Mouse (Mus musculus): ENCODE data around the gene Bspry.

Bspry gene

DNA sequence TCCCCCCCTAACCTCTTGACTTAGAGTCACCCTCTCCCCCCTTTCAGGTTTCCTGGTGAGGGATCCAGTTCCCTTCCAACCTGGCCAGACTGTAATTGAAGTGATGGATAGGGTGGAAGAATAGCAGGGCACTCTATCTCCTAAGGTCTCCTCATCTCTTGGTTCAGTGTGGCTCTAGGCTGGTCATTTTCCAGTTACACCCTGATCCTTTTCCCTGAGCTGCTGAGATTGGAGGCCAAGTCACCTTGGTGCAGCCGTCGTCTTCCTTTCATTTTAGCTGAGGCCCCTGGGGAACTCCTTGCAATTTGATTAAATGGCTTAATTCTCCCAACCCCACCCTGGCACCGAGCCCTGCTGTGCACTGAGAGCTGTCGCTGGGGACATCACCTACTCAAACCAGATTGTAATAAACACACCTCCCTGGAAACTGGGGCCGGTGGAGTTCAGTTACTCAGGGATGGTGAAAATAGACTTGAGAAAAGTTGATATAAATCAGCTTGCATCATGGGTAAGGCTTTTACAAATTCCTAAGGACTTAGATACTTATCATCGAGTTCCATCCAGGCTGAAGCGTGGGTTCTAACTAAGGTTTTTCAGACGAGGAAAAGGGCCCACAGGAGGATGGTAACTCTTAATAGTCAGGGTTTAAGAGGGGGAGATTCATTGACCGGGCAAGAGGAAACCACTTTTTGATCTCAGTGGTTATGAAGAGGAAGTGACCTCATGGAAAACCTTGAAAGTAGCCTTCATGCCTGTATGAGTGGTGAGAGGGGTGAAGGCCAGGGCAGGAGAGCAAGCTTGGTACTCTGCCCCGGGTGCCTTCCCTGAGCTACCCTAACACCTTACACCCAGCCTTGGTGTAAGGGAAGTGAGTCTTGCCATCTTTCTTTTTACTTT lies 1.1 kb downstream of the Bspry start:
- DNase-seq (ENCODE audit: low read depth, low spot score) = no peak

DNA sequence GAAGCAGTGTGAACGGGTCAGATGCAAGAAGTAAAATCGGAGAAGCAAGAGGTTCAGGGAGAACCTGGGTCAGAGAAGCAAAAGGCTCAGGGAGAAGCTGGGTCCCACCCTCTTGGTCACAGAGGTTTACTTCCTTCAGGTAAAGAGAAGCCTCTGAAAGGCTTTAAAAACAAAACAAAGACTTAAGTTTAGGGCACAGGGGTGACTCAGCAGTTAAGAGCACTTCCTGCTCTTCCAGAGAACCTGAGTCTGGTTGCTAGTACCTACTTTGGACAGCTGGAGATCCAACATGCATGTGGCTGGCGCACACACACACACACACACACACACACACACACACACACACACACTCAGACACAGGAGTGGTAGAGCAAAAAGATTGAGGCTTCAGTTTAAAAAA lies 5.1 kb downstream of the Bspry start:
- DNase-seq (ENCODE audit: low read depth, low spot score) = no peak

DNA sequence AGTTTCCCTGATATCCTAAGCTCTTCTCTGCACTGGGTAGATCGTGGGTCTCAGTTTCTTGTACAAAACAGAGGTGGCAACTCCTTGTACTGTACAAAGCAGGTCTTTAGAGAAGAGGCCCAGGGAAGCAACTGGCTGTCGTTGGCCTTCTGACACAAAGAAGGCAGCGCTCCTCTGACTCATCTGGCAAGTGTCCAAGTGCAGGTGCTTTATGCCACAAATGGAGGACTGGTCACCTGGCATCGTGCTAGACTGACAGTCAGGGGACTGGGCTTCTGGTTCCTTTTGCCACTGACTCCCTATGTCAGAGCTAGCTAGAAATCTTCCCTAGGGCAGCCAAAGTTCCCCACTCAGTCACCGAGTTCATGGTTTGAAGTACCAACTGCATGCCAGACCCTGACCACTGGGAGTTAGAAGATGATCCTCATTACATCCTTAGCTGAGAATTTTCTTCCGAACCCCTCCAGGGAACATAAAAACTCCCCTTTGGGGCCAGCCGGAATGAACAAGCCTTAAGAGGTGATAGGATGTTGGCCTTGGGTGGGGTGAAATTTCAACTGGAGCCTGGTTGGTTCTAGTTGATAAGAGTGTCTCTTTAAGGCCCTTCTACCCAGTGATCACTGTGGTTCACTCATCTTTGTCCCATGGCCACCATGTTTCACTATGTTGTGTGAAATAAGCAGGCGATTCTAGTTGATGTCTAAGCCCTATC lies 5.8 kb downstream of the Bspry start:
- no peak for DNase-seq (ENCODE audit: low read depth, low spot score)

DNA sequence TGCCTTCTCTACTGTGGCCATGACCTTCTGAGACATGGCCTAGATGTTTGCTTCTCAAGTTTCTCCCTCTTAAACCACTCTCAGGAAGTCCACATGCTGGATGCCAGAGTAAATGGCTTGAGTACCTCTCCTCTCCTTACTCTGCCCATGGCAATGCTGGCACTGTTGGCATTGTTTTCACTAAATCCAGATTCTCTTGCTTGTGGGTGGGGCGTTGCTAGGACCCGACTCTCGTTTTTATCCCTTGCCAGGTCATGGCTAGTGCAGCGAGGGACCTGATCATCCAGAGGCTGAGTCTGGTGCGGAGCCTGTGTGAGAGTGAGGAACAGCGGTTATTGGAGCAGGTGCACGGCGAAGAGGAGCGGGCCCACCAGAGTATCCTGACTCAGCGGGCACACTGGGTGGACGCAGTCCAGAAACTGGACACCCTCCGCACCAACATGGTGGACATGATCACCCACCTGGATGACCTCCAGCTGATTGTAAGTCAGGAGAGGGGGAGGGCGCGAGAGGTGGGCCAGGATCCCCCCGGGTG lies 6.4 kb downstream of the Bspry start:
- DNase-seq (ENCODE audit: low read depth, low spot score) = no peak

DNA sequence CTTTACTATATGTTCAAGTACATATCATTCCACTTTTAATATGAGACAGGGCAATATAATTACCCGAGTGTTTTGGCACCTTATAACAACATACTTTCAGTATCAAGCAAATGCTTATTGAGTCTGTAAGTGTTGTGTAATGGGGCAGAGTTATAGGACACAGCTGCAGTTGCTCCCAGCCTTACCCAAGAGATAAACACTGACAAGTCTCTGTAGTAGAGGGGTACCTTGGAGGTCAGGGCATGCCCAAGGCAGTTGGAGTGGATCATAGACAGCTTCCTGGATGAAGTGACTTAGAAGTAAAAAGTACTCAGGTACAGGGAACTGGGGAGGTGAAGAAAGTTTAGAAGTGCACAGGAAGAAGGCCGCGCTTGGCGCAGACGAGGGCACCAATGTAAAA lies 7.3 kb downstream of the Bspry start:
- DNase-seq (ENCODE audit: low read depth, low spot score) = no peak

DNA sequence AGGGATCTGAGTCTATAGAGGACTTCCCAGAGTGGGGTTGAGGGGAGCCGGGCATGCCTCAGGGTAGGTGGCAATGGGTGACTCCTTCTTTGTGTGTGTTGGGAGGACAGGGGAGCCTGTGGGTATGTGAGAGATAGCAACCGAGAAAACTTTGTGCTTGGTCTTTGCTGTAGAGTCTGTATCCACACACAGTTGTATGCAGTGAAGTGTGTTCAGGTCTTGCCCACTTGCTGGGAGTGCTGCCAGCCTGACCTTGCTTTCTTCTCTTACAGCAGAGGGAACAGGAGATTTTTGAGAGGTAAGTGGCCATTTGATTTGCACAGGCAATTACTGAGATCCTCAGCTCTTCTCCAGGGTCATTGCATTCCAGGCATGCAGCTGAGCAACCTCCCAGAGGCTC lies 8.1 kb downstream of the Bspry start:
- no peak for DNase-seq (ENCODE audit: low read depth, low spot score)

DNA sequence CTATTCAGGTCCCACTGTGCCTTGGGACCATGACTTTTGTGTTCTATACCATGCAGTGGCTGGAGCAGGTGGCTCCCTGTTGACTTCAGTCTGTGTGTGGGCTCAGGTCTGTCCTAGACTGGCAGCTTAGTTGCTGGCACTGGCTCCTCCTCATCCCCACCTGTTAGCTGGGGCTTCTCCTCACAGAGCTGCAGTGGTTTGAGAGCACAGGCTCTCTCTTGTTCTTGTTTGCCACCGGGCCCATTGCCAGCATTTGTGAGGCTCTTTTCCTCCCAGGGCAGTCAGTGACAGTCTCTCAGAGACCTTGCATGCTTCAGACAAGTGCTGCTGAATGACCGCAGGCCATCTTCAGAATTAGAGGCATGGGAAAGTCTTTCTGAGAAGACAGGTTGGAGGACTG lies 12.8 kb downstream of the Bspry start:
- DNase-seq (ENCODE audit: low read depth, low spot score) = no peak

DNA sequence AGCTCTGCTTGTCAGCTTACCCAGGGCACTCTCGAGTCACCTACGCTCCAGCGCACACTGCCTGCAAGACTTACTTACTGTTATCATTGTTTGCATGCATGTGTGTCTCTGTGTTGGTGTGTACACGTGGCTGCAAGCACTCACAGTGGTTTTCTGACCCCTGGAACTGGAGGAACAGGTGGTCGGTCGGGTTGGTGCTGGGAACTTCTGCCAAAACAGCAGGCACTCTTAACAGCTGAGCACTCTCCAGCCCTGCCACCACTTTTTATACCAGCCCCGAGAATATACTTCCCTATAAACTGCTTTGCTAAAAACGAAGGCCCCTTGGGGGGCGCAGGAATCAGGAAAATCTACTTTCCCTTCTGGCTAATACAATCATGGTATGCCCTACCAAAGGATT lies 14.4 kb downstream of the Bspry start:
- no peak for DNase-seq (ENCODE audit: low read depth, low spot score)

DNA sequence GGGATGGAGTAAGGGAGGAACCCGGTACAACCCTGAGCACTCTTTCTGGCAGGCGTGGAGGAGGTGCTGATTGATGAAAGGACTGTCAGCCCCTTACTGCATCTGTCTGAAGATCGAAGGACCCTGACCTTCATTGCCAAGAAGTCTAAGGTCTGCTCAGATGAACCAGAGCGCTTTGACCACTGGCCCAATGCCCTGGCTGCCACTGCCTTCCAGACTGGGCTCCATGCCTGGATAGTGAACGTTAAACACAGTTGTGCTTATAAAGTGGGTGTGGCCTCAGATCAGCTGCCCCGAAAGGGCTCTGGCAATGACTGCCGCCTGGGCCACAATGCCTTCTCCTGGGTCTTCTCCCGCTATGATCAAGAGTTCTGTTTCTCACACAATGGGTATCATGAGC lies 16.1 kb downstream of the Bspry start:
- DNase-seq (ENCODE audit: low read depth, low spot score) = no peak

DNA sequence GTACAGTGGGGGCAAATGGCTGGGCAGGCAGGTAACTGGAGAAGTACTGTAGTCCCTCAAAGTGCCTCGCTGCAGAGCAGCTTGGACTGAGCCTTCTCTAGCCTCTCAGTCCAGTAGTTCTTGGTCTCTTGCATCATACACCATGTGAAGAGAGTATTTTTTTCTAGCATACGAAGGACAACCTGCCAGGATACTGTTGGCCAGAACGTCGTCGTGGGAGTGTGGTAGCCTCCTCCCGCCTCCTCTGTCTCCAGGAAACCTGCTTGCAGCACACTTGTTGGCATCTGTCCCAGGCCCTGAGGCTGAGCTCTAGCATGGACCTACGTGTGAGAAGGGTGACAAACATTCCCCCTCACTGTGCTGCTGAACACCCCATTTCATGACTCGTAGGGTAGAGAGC lies 17.0 kb downstream of the Bspry start:
- no peak for DNase-seq (ENCODE audit: low read depth, low spot score)

DNA sequence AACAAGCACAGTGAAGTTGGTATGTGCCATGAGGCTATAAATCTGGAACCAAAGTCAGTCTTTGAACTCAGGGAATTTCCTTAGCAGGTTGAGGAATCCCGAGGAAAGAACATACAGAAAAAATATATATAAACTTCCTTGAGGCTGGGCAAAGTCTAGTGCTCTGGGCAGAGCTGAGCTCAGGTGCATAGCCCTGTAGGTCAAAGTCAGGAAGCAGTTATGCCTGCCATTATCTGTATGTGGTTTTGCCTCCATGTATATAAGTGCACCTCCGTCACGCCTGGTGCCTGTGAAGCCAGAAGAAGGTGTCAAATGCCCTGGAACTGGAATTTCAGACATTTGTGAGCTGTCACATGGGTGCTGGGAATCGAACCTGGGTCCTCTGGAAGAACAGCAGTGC lies 20.9 kb downstream of the Bspry start:
- DNase-seq (ENCODE audit: low read depth, low spot score) = no peak

DNA sequence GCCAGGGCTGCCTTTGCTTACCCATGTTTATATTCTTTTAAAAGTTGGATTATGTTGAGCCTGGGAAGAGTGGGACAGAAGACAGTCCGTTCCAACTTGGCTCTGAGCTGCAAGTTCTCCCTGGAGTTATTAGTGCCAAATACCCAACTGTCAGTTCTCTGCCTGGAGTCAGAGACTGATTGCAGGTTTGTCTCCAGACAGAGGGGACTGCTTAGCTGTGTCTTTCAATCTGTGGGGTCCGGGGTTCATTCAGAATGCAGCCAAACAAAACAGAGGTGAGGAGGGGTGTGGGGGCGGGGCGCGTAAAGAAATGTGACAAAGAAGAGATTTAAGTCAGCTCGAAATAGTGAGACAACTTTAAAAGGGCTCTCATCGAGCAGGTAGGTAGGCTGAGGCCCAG lies 21.7 kb downstream of the Bspry start:
- DNase-seq (ENCODE audit: low read depth, low spot score) = no peak

DNA sequence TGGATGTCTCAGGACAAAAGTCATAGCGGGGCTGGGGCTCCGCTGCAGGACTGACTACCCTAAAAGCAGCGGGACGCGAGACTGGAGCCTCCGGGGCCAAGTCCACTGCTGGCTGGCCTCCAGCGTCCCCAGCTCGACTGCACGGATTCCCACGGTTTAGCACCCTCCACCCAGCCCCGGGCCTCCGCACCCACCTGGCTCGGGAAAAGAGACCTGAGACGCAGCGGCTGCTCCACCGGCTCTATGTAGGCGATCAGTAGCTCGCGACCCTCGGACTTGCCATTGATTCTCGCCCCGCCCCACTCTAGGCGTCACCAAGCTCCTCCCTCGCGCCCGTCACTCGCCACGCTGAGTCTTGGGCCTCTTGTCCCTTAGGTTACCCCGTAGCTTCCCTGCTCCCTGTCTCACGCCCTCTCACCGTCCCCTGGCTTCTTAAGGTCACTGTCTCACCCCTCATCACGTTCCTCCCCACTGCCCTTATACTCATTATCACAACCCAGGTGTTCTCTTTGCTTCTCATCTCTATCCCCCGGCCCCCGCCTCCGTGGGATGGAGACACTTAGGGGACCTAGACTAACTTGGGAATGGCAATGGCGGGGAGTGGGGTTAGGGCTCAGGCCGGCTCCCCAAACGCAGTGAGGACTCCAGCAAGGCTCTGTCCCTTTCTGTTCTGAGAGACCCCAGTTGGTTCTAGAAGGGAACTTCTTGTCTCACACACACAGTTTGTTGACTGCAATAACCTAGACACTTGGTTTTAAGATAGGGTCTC lies 22.3 kb downstream of the Bspry start:
- DNase-seq (ENCODE audit: low read depth, low spot score) = peak; percentile 97

DNA sequence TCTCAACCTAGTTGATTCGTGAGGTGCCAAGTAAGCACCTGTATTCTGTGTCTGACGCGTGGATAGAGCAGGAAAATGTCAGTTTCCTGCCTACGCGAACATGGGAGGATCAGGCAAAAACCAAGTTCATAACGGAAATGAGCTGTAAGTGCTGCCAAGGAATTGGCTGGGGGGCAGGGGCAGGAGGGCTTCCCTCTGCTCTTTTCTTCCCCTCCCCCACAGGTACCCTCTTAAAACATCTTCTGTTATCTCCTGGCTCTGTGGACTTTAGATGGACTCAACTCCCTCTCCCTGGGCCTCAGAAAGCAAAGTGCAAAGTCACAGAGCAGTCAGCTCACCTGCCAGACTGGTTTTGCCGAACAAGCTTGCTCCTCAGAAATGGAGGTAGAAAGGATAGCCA lies 23.1 kb downstream of the Bspry start:
- DNase-seq (ENCODE audit: low read depth, low spot score) = no peak

DNA sequence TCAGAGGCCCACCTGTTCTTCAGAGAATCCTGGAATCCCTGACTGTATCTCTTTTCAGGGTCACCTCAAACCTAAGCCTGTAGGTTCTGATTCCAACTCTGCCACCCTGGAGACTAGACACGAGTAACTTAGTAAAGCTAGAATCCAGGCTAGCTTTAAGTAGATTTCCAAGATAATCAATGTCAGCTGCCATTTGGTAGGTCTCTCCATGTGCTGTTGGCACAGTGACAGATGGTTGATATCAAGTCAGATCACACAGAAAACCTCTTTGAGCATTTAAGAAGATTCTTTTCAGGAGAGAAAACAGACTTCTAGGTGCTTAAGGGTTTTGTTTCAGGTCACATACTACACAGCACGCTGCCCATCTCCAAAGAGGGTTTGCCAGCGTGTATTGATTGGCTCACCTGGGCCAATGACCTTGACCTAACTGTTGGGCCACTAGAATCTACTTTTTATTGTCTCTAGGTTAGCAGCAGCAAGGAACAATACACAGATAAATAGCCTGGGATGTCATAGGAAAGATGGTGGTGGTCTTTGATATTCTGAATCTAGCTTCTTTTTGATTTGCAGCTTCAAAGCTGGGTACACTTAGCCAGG lies 23.6 kb downstream of the Bspry start, which contains the start of gene Hdhd3:
Gene Hdhd3 (minus strand): TSS at position 94 of the 597 bp plus-strand sequence.
- DNase-seq (ENCODE audit: low read depth, low spot score) = no peak

DNA sequence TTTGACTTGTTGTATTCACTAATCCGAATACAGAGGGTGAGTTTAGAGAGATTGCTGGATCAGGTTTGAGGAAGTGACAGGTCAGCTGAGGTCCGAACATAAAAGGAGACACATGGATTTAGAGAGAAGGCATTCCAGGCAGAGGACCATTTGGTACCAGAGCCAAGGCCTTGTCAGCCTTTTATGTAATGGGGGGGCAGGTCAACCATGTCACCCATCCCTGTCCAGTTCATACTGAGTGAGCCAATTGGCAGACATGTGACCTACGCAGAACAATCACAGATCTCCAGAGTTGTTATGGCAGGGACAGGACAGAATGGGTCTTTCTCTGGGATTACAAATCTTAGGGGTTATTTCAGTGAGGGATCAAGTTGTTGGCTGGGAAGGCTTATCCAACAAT lies 26.1 kb downstream of the Bspry start:
- no peak for DNase-seq (ENCODE audit: low read depth, low spot score)

DNA sequence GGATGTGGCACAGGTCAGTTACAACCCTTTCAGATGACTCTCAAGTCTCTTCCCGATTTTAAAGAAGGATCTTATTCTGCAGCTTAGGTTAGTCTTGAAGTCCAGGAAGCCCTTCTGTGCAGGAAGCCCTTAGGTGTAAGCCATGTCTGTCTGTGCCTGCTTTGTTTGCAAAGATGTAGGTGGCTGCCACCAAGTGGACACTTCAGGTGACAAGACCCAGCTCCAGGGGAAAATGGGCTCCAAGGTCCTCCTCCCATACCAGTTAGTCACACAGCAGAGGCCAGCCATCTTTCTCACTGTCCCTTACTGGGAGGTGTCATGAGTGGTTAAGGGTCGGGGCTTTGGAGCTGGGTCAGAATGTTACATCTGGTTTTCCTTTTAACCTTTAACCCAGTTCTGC lies 26.9 kb downstream of the Bspry start:
- no peak for DNase-seq (ENCODE audit: low read depth, low spot score)

DNA sequence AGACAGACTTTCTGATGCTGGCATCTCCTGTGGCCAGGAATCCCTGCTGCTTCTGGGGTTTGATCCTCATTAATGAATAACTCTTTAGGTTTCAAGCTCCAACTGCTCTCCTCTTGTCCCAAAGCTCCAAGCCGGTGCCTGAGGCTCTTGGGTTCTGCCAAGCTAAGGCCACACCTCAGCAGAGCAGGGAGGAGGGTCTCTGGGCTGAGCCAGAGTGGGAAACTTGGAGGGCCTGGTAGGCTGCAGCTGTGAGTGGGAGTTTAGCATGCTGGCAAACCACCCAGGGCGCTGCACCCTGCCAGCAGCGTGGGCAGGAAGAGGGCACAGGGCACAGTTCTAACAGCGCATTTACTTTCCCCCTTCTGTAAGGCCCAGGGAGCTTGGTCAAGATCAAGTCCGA lies 29.0 kb downstream of the Bspry start:
- no peak for DNase-seq (ENCODE audit: low read depth, low spot score)

DNA sequence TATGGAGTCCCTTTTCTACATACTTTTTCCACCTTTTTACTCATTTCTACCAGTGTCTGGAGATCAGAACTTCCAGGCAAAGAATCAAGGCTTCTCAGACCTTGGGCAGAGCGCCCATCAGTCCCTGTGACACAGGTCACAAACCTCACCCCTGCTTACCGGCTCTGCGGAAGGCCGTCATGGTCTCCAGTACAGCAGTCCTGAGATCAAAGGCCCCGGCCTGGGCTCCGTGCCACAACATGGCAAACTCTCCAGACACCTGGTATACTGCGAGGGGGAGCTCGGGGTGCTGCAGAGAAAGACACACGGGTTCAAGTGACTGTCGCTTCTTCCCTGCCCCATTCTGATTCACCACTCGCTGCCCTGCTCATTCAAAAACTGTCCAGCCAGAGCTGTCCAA lies 30.1 kb downstream of the Bspry start:
- DNase-seq (ENCODE audit: low read depth, low spot score) = no peak

DNA sequence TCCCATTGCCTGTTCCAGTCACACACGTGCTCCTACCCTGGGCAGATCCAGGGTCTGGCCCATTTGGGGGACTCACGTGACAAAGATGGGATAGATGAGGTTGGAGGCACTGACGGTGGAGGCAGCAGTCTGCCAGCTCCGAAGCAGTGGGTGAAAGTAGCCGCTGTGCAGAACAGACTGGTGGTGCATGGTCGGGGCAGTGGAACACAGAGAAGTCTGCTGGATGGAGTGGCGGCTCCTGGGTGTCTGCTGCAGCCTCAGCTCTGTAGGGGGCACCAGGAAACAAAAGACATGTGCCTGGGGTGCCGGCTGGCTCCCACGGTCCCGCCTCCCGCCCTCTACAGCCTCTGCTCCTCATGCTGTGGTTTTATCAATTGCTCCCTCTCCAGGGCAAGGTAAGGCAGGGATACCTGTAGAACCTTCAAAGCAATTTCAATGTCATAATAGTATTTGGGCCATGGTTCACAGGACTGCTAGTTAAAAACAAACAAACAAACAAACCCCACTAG lies 34.2 kb downstream of the Bspry start:
- DNase-seq (ENCODE audit: low read depth, low spot score) = peak; percentile 53

DNA sequence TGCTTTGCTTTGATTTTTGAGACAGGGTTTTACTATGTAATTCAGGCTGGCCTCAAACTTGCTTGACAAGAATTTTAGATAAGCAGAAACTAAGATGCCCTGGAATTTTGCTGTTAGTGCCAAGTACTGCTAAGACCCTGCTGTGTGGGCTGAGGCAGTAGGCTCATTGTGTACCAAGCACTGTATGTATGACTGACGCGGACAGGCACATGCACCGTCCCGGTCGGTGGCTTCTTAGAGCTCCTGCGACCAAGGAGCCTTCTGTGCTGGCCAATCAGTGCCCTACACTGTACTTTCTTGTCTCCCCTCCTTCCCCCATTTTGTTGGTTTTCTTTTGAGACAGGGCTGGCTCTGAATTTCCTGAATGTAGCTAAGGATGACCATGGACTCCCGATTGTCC lies 35.1 kb downstream of the Bspry start:
- no peak for DNase-seq (ENCODE audit: low read depth, low spot score)

Measured in R1 (cell line).